Mouse (Mus musculus): ENCODE data around the gene Dusp28.

DNA sequence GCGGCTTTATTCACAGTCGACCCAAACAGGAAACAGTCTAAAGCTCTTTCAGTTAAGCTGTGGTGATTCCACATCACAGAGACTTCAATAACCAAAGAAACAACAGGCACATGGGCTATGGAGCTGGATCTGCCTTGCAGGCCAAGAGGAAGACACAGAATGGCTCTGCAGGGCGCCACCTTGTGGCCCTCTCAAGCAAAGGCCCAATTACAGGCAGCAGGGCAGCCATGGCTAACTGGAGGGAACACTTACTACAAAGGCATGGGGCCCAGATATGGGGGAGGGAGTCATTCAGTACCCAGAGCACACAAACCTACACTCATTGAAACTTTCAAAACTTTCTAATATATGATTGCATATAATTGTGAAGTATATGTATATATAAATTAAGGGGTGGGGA, 11.7 kb upstream of the Dusp28 start:
- no peak for TF ChIP-seq POLR2A (IDR thresholded peaks at IDR 0.05; ENCODE audit: borderline replicate concordance, low read depth, low read length)
- TF ChIP-seq CTCF (IDR thresholded peaks at IDR 0.05; ENCODE audit: low read depth, low read length) = peak; percentile 85
